Mouse (Mus musculus) forebrain, postnatal 0 days (tissue): Measurements from ENCODE around the gene Suox. TPM values are rescaled to one million over a fixed set of nuclear protein-coding genes. Genes with fewer than 3 reads are reported as not detected.

Experiments used
- ATAC-seq: fragments of 200-750 bp; cut with Nextera tagmentation; 2 replicates; pipeline ENCODE4 v1.8.0; 2017; ENCODE audit warnings: mild to moderate bottlenecking, moderate library complexity
- DNase-seq: peaks from one replicate; pipeline ENCODE4 v3.0.0-alpha.2; 2015
- H3K27ac ChIP-seq: fragments of 300-500 bp; sonication (generic); 2 replicates; pipeline ENCODE4 v1.5.1; 2014; ENCODE audit warnings: low read depth, mild to moderate bottlenecking, antibody characterized with exemption, low read length, moderate library complexity, mixed read lengths
- H3K27me3 ChIP-seq: fragments of 300-500 bp; sonication (generic); 2 replicates; pipeline ENCODE4 v1.6.1; 2014; ENCODE audit warnings: mild to moderate bottlenecking, low read length, mixed read lengths; ENCODE audit not compliant: insufficient read depth
- H3K36me3 ChIP-seq: fragments of 300-500 bp; sonication (generic); 2 replicates; pipeline ENCODE4 v1.6.1; 2014; ENCODE audit warnings: mild to moderate bottlenecking, moderate library complexity; ENCODE audit not compliant: insufficient read depth
- H3K4me1 ChIP-seq: fragments of 300-500 bp; sonication (generic); 2 replicates; pipeline ENCODE4 v1.6.1; 2014; ENCODE audit warnings: antibody characterized with exemption; ENCODE audit not compliant: insufficient read depth
- H3K4me2 ChIP-seq: fragments of 300-500 bp; sonication (generic); 2 replicates; pipeline ENCODE4 v1.6.1; 2014; ENCODE audit warnings: low read depth, mild to moderate bottlenecking, moderate library complexity
- H3K4me3 ChIP-seq: fragments of 300-500 bp; sonication (generic); 2 replicates; pipeline ENCODE4 v1.5.1; 2014; ENCODE audit warnings: low read depth, low read length, mixed read lengths
- H3K9ac ChIP-seq: fragments of 300-500 bp; sonication (generic); 2 replicates; pipeline ENCODE4 v1.6.1; 2014; ENCODE audit warnings: mild to moderate bottlenecking
- H3K9me3 ChIP-seq: fragments of 300-500 bp; sonication (generic); 2 replicates; pipeline ENCODE4 v1.6.1; 2016; ENCODE audit warnings: low read length
- CTCF ChIP-seq: sonication (generic); IDR thresholded peaks from 2 replicates; pipeline ENCODE4 v1.5.1; 2016; ENCODE audit warnings: antibody characterized with exemption, control low read depth, low read depth
- WGBS: fragments of 180-500 bp; shearing (Covaris S2); extraction: QIAGEN DNeasy Blood & Tissue Kit; methylation state at CpG from one replicate; pipeline ENCODE4 v1.1.7; 2014; 5-methylcytosine and 5-hydroxymethylcytosine counted together
- polyA plus RNA-seq: library from polyadenylated mRNA; unstranded; fragments of >200 nt; fragmentation: Nextera tagmentation; extraction: Ambion mirVana; gene quantifications from 2 replicates; pipeline ENCODE4 v1.2.1, GENCODE M21; 2015
- total RNA-seq: library from RNA; depleted of rRNA; stranded (reverse); fragments of >200 nt; gene quantifications from 2 replicates; pipeline ENCODE4 v1.2.3, GENCODE M21; 2014

Gene Suox
- total and polyA plus RNA-seq, 2 experiments from 2014 or later: 10.1 to 10.6 TPM

- ATAC-seq: no peak
- 65% methylated on average over 4 of the region's 4 CpGs for WGBS
- Histone ChIP-seq H3K4me2 (no peak overlapping the region), H3K9ac (no peak overlapping the region), H3K27me3 (no peaks in the 10 kb centered on the region), H3K27ac (no peak overlapping the region), H3K4me1 (no peaks in the 10 kb centered on the region), H3K36me3 (no peaks in the 10 kb centered on the region), H3K4me3 (no peak overlapping the region), H3K9me3 (no peaks in the 10 kb centered on the region)
- TF ChIP-seq CTCF: no peak
- no peak for DNase-seq
Observed at GRCm38 (mm10) chr10:128653866-128654265, 20.0 kb downstream of the Suox start.

GRCm38 (mm10) chr10:128646139-128647089 lies 27.5 kb downstream of the Suox start:
- Histone ChIP-seq H3K4me2 (peak overlapping the region; percentile 67), H3K9me3 (no peaks in the 10 kb centered on the region), H3K9ac (peak overlapping the region; percentile 51), H3K27me3 (no peaks in the 10 kb centered on the region), H3K4me3 (peak overlapping the region; percentile 54), H3K4me1 (peaks cover 19% of the 10 kb centered on the region), H3K27ac (peak overlapping the region; percentile 93), H3K36me3 (peaks cover under 1% of the 10 kb centered on the region)
- ATAC-seq (peak; percentile 81), DNase-seq (peak; percentile 87)
- TF ChIP-seq CTCF: no peak
- 12% methylated on average over 4 of the region's 13 CpGs for WGBS

GRCm38 (mm10) chr10:128645111-128646011 lies 28.5 kb downstream of the Suox start, which contains the start of gene Ikzf4:
Ikzf4 (minus strand) TSS chr10:128645991.
- peaks cover 19% of the 10 kb centered on the region for H3K4me1 ChIP-seq
- peak; percentile 80 for DNase-seq

GRCm38 (mm10) chr10:128642749-128643148 lies 31.1 kb downstream of the Suox start:
- DNase-seq: no peak
- WGBS: 85% methylated on average over 6 of the region's 6 CpGs
- H3K9ac ChIP-seq: peak overlapping the region; percentile 14; the same call in 1 of the 2 replicates
- H3K4me2 ChIP-seq: no peak overlapping the region
- H3K36me3 ChIP-seq: peaks cover 33% of the 10 kb centered on the region
- ATAC-seq: no peak
- no peak overlapping the region for H3K4me3 ChIP-seq
- peaks cover 19% of the 10 kb centered on the region for H3K4me1 ChIP-seq
- H3K9me3 ChIP-seq: no peaks in the 10 kb centered on the region
- H3K27ac ChIP-seq: no peak overlapping the region
- no peak for TF ChIP-seq CTCF
- H3K27me3 ChIP-seq: no peaks in the 10 kb centered on the region

More at GRCm38 (mm10) chr10:128645111-128646011, 28.5 kb downstream of the Suox start, which contains the start of gene Ikzf4:
- TF ChIP-seq CTCF: peak; percentile 3; the same call in 1 of the 2 replicates
- H3K9me3 ChIP-seq: no peaks in the 10 kb centered on the region
- peak; percentile 83 for ATAC-seq
- peak within 1 kb of the TSS; percentile 93 for H3K27ac ChIP-seq
- peaks cover 11% of the 10 kb centered on the region for H3K36me3 ChIP-seq
- peak within 1 kb of the TSS; percentile 78 for H3K9ac ChIP-seq
- H3K4me2 ChIP-seq: peak within 1 kb of the TSS; percentile 67
- no peaks in the 10 kb centered on the region for H3K27me3 ChIP-seq
- 2% methylated on average over 35 of the region's 36 CpGs for WGBS
- peak within 1 kb of the TSS; percentile 54 for H3K4me3 ChIP-seq

- peaks cover 35% of the 10 kb centered on the region for H3K36me3 ChIP-seq
- no peak for TF ChIP-seq CTCF
- no peak overlapping the region for H3K27ac ChIP-seq
- no peaks in the 10 kb centered on the region for H3K27me3 ChIP-seq
- WGBS: 75% methylated on average over 7 of the region's 7 CpGs
- H3K4me2 ChIP-seq: no peak overlapping the region
- H3K9me3 ChIP-seq: no peaks in the 10 kb centered on the region
- H3K9ac ChIP-seq: no peak overlapping the region
- H3K4me3 ChIP-seq: no peak overlapping the region
- ATAC-seq (no peak), DNase-seq (no peak)
- peaks cover 18% of the 10 kb centered on the region for H3K4me1 ChIP-seq
Observed at GRCm38 (mm10) chr10:128641871-128642270, 32.0 kb downstream of the Suox start.

GRCm38 (mm10) chr10:128640891-128641290 lies 33.0 kb downstream of the Suox start:
- Histone ChIP-seq H3K4me3 (no peak overlapping the region), H3K4me2 (no peak overlapping the region), H3K36me3 (peaks cover 43% of the 10 kb centered on the region), H3K9ac (no peak overlapping the region), H3K27ac (no peak overlapping the region), H3K27me3 (no peaks in the 10 kb centered on the region), H3K9me3 (no peaks in the 10 kb centered on the region), H3K4me1 (peaks cover 13% of the 10 kb centered on the region; the same call in 1 of the 2 replicates)
- DNase-seq (no peak), ATAC-seq (no peak)
- WGBS: 94% methylated on average over 15 of the region's 15 CpGs
- no peak for TF ChIP-seq CTCF
